Mouse (Mus musculus): ENCODE measurements around the gene 5830411N06Rik.

DNA sequence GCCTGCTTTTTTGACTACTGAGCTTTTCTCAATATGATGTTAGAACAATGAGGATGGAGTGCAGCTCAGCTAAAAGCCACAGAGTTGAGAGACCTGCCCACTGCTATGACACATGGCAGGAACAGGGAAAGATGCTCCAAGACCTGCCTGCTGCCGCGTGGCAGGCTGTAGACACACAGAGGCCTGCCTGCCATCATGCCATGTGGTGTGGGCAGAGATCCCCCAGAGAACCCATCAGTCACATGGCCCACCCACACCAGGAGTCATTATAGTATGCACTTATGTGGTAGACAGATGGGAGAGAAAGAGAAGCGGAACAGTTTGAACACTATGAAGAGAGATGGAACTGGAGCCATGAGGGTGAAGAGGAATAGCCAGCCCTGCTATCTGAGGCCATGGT lies 13.4 kb upstream of the 5830411N06Rik start:
- no peak for TF ChIP-seq CTCF (IDR thresholded peaks at IDR 0.05; ENCODE audit: extremely low read depth, insufficient read length, insufficient replicate concordance, low read depth, low read length)
- no peak for TF ChIP-seq POLR2A (IDR thresholded peaks at IDR 0.05; ENCODE audit: low read depth, low read length)
